19 mouse cellular contexts compared by ENCODE assay signal in genomic region chr2:154550937-154551336, GRCm38 (mm10). TPM values are rescaled to one million over a fixed set of nuclear protein-coding genes. Genes with fewer than 3 reads are reported as not detected.
"Had no signal": no experiment of that assay in that cellular context is flagged by ENCODE, and none has a peak within 500 bp of the region (broad histone marks: within the 10 kb centered on the region; RNA-seq: fewer than 3 reads in every experiment).

No protein-coding gene starts in this region.

- H3K36me3 ChIP-seq: limb, embryonic 12.5 days; limb, embryonic 15.5 days; midbrain, embryonic 13.5 days had no signal

- H3K9me3 ChIP-seq: limb, embryonic 12.5 days; limb, embryonic 15.5 days; midbrain, embryonic 13.5 days had no signal

- H3K4me3 ChIP-seq: limb, embryonic 12.5 days; limb, embryonic 15.5 days; midbrain, embryonic 13.5 days had no signal

- H3K27ac ChIP-seq: limb, embryonic 12.5 days; limb, embryonic 15.5 days; liver, embryonic 14.5 days; macrophage; midbrain, embryonic 13.5 days had no signal

- DNase-seq: kidney, adult 9 months; kidney, postnatal 14 days; kidney, postnatal 4 days; left cerebral cortex, postnatal 4 days; liver, postnatal 0 days; lung, embryonic 14.5 days; thymus, postnatal 25 days had no signal

RNA-seq across cellular contexts. Expression of gene Actl10, which starts 0.6 kb away (rescaled TPM):
- total RNA-seq: layer of hippocampus, adult 18-20 months; layer of hippocampus, postnatal 14 days; left cerebral cortex, adult 8-10 months; left cerebral cortex, postnatal 14 days had no signal
- polyA plus RNA-seq: liver, embryonic 14.5 days; lung, postnatal 0 days; macrophage; small intestine, adult 2 months had no signal

RNA-seq across cellular contexts. Expression of gene 1700003F12Rik, which starts 4.1 kb away (rescaled TPM):
- total RNA-seq: megakaryocyte, adult 5-6 weeks had no signal
